Mouse (Mus musculus): ENCODE data around the gene Dab1. TPM values are rescaled to one million over a fixed set of nuclear protein-coding genes. Genes with fewer than 3 reads are reported as not detected.

Gene Dab1
- polyA plus RNA-seq, 1 experiment from 2014 or later = 3.0 TPM

GRCm38 (mm10) chr4:104229296-104229695 lies 610.1 kb downstream of the Dab1 start:
- Histone ChIP-seq H3K36me3 (ENCODE audit: control insufficient read depth, insufficient read depth, low read length) (no peaks in the 10 kb centered on the region), H3K4me2 (ENCODE audit: low read depth, low read length) (no peak overlapping the region), H3K4me3 (ENCODE audit: low read length) (no peak overlapping the region), H3K27ac (ENCODE audit: low read length) (no peak overlapping the region), H3K9me3 (ENCODE audit: control insufficient read depth, low read length) (no peaks in the 10 kb centered on the region), H3K4me1 (replicated peaks; ENCODE audit: control insufficient read depth, insufficient read depth, low read length) (no peaks in the 10 kb centered on the region), H3K27me3 (ENCODE audit: control insufficient read depth, insufficient read depth, low read depth, low read length) (no peaks in the 10 kb centered on the region), H3K9ac (ENCODE audit: low read length) (no peak overlapping the region)
- 77% methylated on average over 3 of the region's 3 CpGs for WGBS
- no peak for ATAC-seq (ENCODE audit: low read depth)

- Histone ChIP-seq H3K4me3 (ENCODE audit: low read length) (no peak overlapping the region), H3K4me2 (ENCODE audit: low read depth, low read length) (no peak overlapping the region), H3K27me3 (ENCODE audit: control insufficient read depth, insufficient read depth, low read depth, low read length) (no peaks in the 10 kb centered on the region), H3K4me1 (replicated peaks; ENCODE audit: control insufficient read depth, insufficient read depth, low read length) (no peaks in the 10 kb centered on the region), H3K9me3 (ENCODE audit: control insufficient read depth, low read length) (no peaks in the 10 kb centered on the region), H3K36me3 (ENCODE audit: control insufficient read depth, insufficient read depth, low read length) (no peaks in the 10 kb centered on the region), H3K9ac (ENCODE audit: low read length) (no peak overlapping the region), H3K27ac (ENCODE audit: low read length) (no peak overlapping the region)
- WGBS = 24% methylated on average over 1 of the region's 1 CpGs
- ATAC-seq (ENCODE audit: low read depth) = no peak
Measured at GRCm38 (mm10) chr4:104246506-104246905, 627.3 kb downstream of the Dab1 start.

GRCm38 (mm10) chr4:104249462-104249861 lies 630.3 kb downstream of the Dab1 start:
- no peaks in the 10 kb centered on the region for H3K4me1 ChIP-seq (replicated peaks; ENCODE audit: control insufficient read depth, insufficient read depth, low read length)
- 54% methylated on average over 6 of the region's 6 CpGs for WGBS
- H3K9me3 ChIP-seq (ENCODE audit: control insufficient read depth, low read length) = no peaks in the 10 kb centered on the region
- no peaks in the 10 kb centered on the region for H3K36me3 ChIP-seq (ENCODE audit: control insufficient read depth, insufficient read depth, low read length)
- no peak overlapping the region for H3K4me2 ChIP-seq (ENCODE audit: low read depth, low read length)
- no peak for ATAC-seq (ENCODE audit: low read depth)
- H3K27ac ChIP-seq (ENCODE audit: low read length) = no peak overlapping the region
- no peak overlapping the region for H3K9ac ChIP-seq (ENCODE audit: low read length)
- no peaks in the 10 kb centered on the region for H3K27me3 ChIP-seq (ENCODE audit: control insufficient read depth, insufficient read depth, low read depth, low read length)
- H3K4me3 ChIP-seq (ENCODE audit: low read length) = no peak overlapping the region

- no peaks in the 10 kb centered on the region for H3K4me1 ChIP-seq (replicated peaks; ENCODE audit: control insufficient read depth, insufficient read depth, low read length)
- ATAC-seq (ENCODE audit: low read depth) = no peak
- H3K36me3 ChIP-seq (ENCODE audit: control insufficient read depth, insufficient read depth, low read length) = no peaks in the 10 kb centered on the region
- WGBS = 74% methylated on average over 8 of the region's 8 CpGs
- no peaks in the 10 kb centered on the region for H3K9me3 ChIP-seq (ENCODE audit: control insufficient read depth, low read length)
- no peaks in the 10 kb centered on the region for H3K27me3 ChIP-seq (ENCODE audit: control insufficient read depth, insufficient read depth, low read depth, low read length)
- no peak overlapping the region for H3K4me3 ChIP-seq (ENCODE audit: low read length)
- no peak overlapping the region for H3K27ac ChIP-seq (ENCODE audit: low read length)
- no peak overlapping the region for H3K4me2 ChIP-seq (ENCODE audit: low read depth, low read length)
- no peak overlapping the region for H3K9ac ChIP-seq (ENCODE audit: low read length)
Measured at GRCm38 (mm10) chr4:104257776-104258175, 638.6 kb downstream of the Dab1 start.

GRCm38 (mm10) chr4:104269422-104270172 lies 650.4 kb downstream of the Dab1 start:
- no peak for ATAC-seq (ENCODE audit: low read depth)
- no peak overlapping the region for H3K4me2 ChIP-seq (ENCODE audit: low read depth, low read length)
- H3K27ac ChIP-seq (ENCODE audit: low read length) = no peak overlapping the region
- H3K27me3 ChIP-seq (ENCODE audit: control insufficient read depth, insufficient read depth, low read depth, low read length) = no peaks in the 10 kb centered on the region
- H3K4me1 ChIP-seq (replicated peaks; ENCODE audit: control insufficient read depth, insufficient read depth, low read length) = no peaks in the 10 kb centered on the region
- H3K9ac ChIP-seq (ENCODE audit: low read length) = no peak overlapping the region
- H3K36me3 ChIP-seq (ENCODE audit: control insufficient read depth, insufficient read depth, low read length) = no peaks in the 10 kb centered on the region
- WGBS = 76% methylated on average over 6 of the region's 6 CpGs
- H3K4me3 ChIP-seq (ENCODE audit: low read length) = no peak overlapping the region
- no peaks in the 10 kb centered on the region for H3K9me3 ChIP-seq (ENCODE audit: control insufficient read depth, low read length)

GRCm38 (mm10) chr4:104270173-104270557 lies 651.0 kb downstream of the Dab1 start:
- Histone ChIP-seq H3K9ac (ENCODE audit: low read length) (no peak overlapping the region), H3K9me3 (ENCODE audit: control insufficient read depth, low read length) (no peaks in the 10 kb centered on the region), H3K4me2 (ENCODE audit: low read depth, low read length) (no peak overlapping the region), H3K27me3 (ENCODE audit: control insufficient read depth, insufficient read depth, low read depth, low read length) (no peaks in the 10 kb centered on the region), H3K4me1 (replicated peaks; ENCODE audit: control insufficient read depth, insufficient read depth, low read length) (no peaks in the 10 kb centered on the region), H3K27ac (ENCODE audit: low read length) (no peak overlapping the region), H3K4me3 (ENCODE audit: low read length) (no peak overlapping the region), H3K36me3 (ENCODE audit: control insufficient read depth, insufficient read depth, low read length) (no peaks in the 10 kb centered on the region)
- WGBS = 78% methylated on average over 5 of the region's 5 CpGs
- no peak for ATAC-seq (ENCODE audit: low read depth)

GRCm38 (mm10) chr4:104275260-104275659 lies 656.1 kb downstream of the Dab1 start:
- Histone ChIP-seq H3K36me3 (ENCODE audit: control insufficient read depth, insufficient read depth, low read length) (no peaks in the 10 kb centered on the region), H3K9ac (ENCODE audit: low read length) (no peak overlapping the region), H3K4me2 (ENCODE audit: low read depth, low read length) (no peak overlapping the region), H3K27ac (ENCODE audit: low read length) (no peak overlapping the region), H3K27me3 (ENCODE audit: control insufficient read depth, insufficient read depth, low read depth, low read length) (no peaks in the 10 kb centered on the region), H3K4me1 (replicated peaks; ENCODE audit: control insufficient read depth, insufficient read depth, low read length) (no peaks in the 10 kb centered on the region), H3K4me3 (ENCODE audit: low read length) (no peak overlapping the region), H3K9me3 (ENCODE audit: control insufficient read depth, low read length) (no peaks in the 10 kb centered on the region)
- WGBS = 97% methylated on average over 1 of the region's 1 CpGs
- no peak for ATAC-seq (ENCODE audit: low read depth)

- no peaks in the 10 kb centered on the region for H3K36me3 ChIP-seq (ENCODE audit: control insufficient read depth, insufficient read depth, low read length)
- WGBS = 75% methylated on average over 7 of the region's 7 CpGs
- no peaks in the 10 kb centered on the region for H3K9me3 ChIP-seq (ENCODE audit: control insufficient read depth, low read length)
- H3K27me3 ChIP-seq (ENCODE audit: control insufficient read depth, insufficient read depth, low read depth, low read length) = no peaks in the 10 kb centered on the region
- no peak overlapping the region for H3K4me3 ChIP-seq (ENCODE audit: low read length)
- no peaks in the 10 kb centered on the region for H3K4me1 ChIP-seq (replicated peaks; ENCODE audit: control insufficient read depth, insufficient read depth, low read length)
- H3K27ac ChIP-seq (ENCODE audit: low read length) = no peak overlapping the region
- no peak overlapping the region for H3K4me2 ChIP-seq (ENCODE audit: low read depth, low read length)
- no peak for ATAC-seq (ENCODE audit: low read depth)
- H3K9ac ChIP-seq (ENCODE audit: low read length) = no peak overlapping the region
Measured at GRCm38 (mm10) chr4:104276916-104277315, 657.8 kb downstream of the Dab1 start.

- Histone ChIP-seq H3K27ac (ENCODE audit: low read length) (no peak overlapping the region), H3K9me3 (ENCODE audit: control insufficient read depth, low read length) (no peaks in the 10 kb centered on the region), H3K4me1 (replicated peaks; ENCODE audit: control insufficient read depth, insufficient read depth, low read length) (no peaks in the 10 kb centered on the region), H3K4me2 (ENCODE audit: low read depth, low read length) (no peak overlapping the region), H3K27me3 (ENCODE audit: control insufficient read depth, insufficient read depth, low read depth, low read length) (no peaks in the 10 kb centered on the region), H3K4me3 (ENCODE audit: low read length) (no peak overlapping the region), H3K9ac (ENCODE audit: low read length) (no peak overlapping the region), H3K36me3 (ENCODE audit: control insufficient read depth, insufficient read depth, low read length) (no peaks in the 10 kb centered on the region)
- ATAC-seq (ENCODE audit: low read depth) = no peak
- WGBS = 39% methylated on average over 3 of the region's 3 CpGs
Measured at GRCm38 (mm10) chr4:104281518-104281917, 662.4 kb downstream of the Dab1 start.

GRCm38 (mm10) chr4:104283906-104284305 lies 664.7 kb downstream of the Dab1 start:
- WGBS = 40% methylated on average over 6 of the region's 6 CpGs
- Histone ChIP-seq H3K9ac (ENCODE audit: low read length) (no peak overlapping the region), H3K27ac (ENCODE audit: low read length) (no peak overlapping the region), H3K4me1 (replicated peaks; ENCODE audit: control insufficient read depth, insufficient read depth, low read length) (no peaks in the 10 kb centered on the region), H3K9me3 (ENCODE audit: control insufficient read depth, low read length) (no peaks in the 10 kb centered on the region), H3K4me2 (ENCODE audit: low read depth, low read length) (no peak overlapping the region), H3K36me3 (ENCODE audit: control insufficient read depth, insufficient read depth, low read length) (no peaks in the 10 kb centered on the region), H3K4me3 (ENCODE audit: low read length) (no peak overlapping the region), H3K27me3 (ENCODE audit: control insufficient read depth, insufficient read depth, low read depth, low read length) (no peaks in the 10 kb centered on the region)
- ATAC-seq (ENCODE audit: low read depth) = no peak
